Mouse (Mus musculus) thymus, adult 2 months (tissue): ENCODE results near the gene Smoc2.

Experiments
- CTCF ChIP-seq: fragments of 200-500 bp; IDR thresholded peaks from 2 replicates; pipeline ENCODE4 v1.5.1; 2012; ENCODE audit warnings: mild to moderate bottlenecking, control low read depth, low read length, moderate library complexity, borderline replicate concordance; ENCODE audit not compliant: control insufficient read depth, poor library complexity, insufficient read depth; ENCODE audit errors: extremely low read depth
- POLR2A ChIP-seq: fragments of 200-500 bp; IDR thresholded peaks from 2 replicates; pipeline ENCODE4 v1.6.1; 2012; ENCODE audit warnings: mild to moderate bottlenecking, low read length, control low read depth, moderate library complexity; ENCODE audit not compliant: control insufficient read depth, poor library complexity, insufficient read depth; ENCODE audit errors: extremely low read depth

GRCm38 (mm10) chr17:14252456-14252855 lies 26.9 kb upstream of the Smoc2 start:
- no peak for TF ChIP-seq CTCF
- no peak for TF ChIP-seq POLR2A
